Mouse (Mus musculus): ENCODE measurements around the gene Spink4.

Gene Spink4

GRCm38 (mm10) chr4:40877528-40877927 lies 42.3 kb upstream of the Spink4 start:
- no peaks in the 10 kb centered on the region for H3K36me3 ChIP-seq (ENCODE audit: insufficient read depth, low read length)
- TF ChIP-seq CTCF (conservative IDR thresholded peaks at IDR 0.05; ENCODE audit: low read length) (no peak), NANOG (IDR thresholded peaks at IDR 0.05; ENCODE audit: borderline replicate concordance, low read length) (no peak), POU5F1 (IDR thresholded peaks at IDR 0.05; ENCODE audit: borderline replicate concordance, low read length) (no peak)

GRCm38 (mm10) chr4:40883200-40883599 lies 36.7 kb upstream of the Spink4 start:
- Histone ChIP-seq H3K27me3 (ENCODE audit: insufficient read depth, low read length) (no peaks in the 10 kb centered on the region), H3K4me1 (replicated peaks; ENCODE audit: low read depth, low read length) (peaks cover 17% of the 10 kb centered on the region), H3K36me3 (ENCODE audit: insufficient read depth, low read length) (no peaks in the 10 kb centered on the region), H3K9me3 (ENCODE audit: low read length) (no peaks in the 10 kb centered on the region), H3K4me3 (replicated peaks; ENCODE audit: low read length) (no peak overlapping the region)
- TF ChIP-seq CTCF (conservative IDR thresholded peaks at IDR 0.05; ENCODE audit: low read length), result no peak
- no peak for TF ChIP-seq NANOG (IDR thresholded peaks at IDR 0.05; ENCODE audit: borderline replicate concordance, low read length)
- no peak for TF ChIP-seq POU5F1 (IDR thresholded peaks at IDR 0.05; ENCODE audit: borderline replicate concordance, low read length)

More at GRCm38 (mm10) chr4:40877528-40877927, 42.3 kb upstream of the Spink4 start:
- Histone ChIP-seq H3K4me3 (replicated peaks; ENCODE audit: low read length) (peak overlapping the region; percentile 60), H3K27me3 (ENCODE audit: insufficient read depth, low read length) (no peaks in the 10 kb centered on the region), H3K9me3 (ENCODE audit: low read length) (no peaks in the 10 kb centered on the region), H3K4me1 (replicated peaks; ENCODE audit: low read depth, low read length) (peaks cover 45% of the 10 kb centered on the region)

GRCm38 (mm10) chr4:40884282-40885165 lies 35.3 kb upstream of the Spink4 start:
- Histone ChIP-seq H3K36me3 (ENCODE audit: insufficient read depth, low read length) (no peaks in the 10 kb centered on the region), H3K27me3 (ENCODE audit: insufficient read depth, low read length) (no peaks in the 10 kb centered on the region), H3K4me3 (replicated peaks; ENCODE audit: low read length) (no peak overlapping the region), H3K4me1 (replicated peaks; ENCODE audit: low read depth, low read length) (peaks cover 17% of the 10 kb centered on the region), H3K9me3 (ENCODE audit: low read length) (no peaks in the 10 kb centered on the region)
- no peak for TF ChIP-seq NANOG (IDR thresholded peaks at IDR 0.05; ENCODE audit: borderline replicate concordance, low read length)
- no peak for TF ChIP-seq CTCF (conservative IDR thresholded peaks at IDR 0.05; ENCODE audit: low read length)
- TF ChIP-seq POU5F1 (IDR thresholded peaks at IDR 0.05; ENCODE audit: borderline replicate concordance, low read length), result no peak

- Histone ChIP-seq H3K4me1 (replicated peaks; ENCODE audit: low read depth, low read length) (peaks cover 13% of the 10 kb centered on the region), H3K36me3 (ENCODE audit: insufficient read depth, low read length) (no peaks in the 10 kb centered on the region), H3K27me3 (ENCODE audit: insufficient read depth, low read length) (no peaks in the 10 kb centered on the region), H3K4me3 (replicated peaks; ENCODE audit: low read length) (no peak overlapping the region), H3K9me3 (ENCODE audit: low read length) (no peaks in the 10 kb centered on the region)
- no peak for TF ChIP-seq POU5F1 (IDR thresholded peaks at IDR 0.05; ENCODE audit: borderline replicate concordance, low read length)
- no peak for TF ChIP-seq NANOG (IDR thresholded peaks at IDR 0.05; ENCODE audit: borderline replicate concordance, low read length)
- no peak for TF ChIP-seq CTCF (conservative IDR thresholded peaks at IDR 0.05; ENCODE audit: low read length)
These were observed 34.7 kb upstream of the Spink4 start for GRCm38 (mm10) chr4:40885166-40885525.

GRCm38 (mm10) chr4:40885883-40886282 lies 34.0 kb upstream of the Spink4 start:
- H3K4me1 ChIP-seq (replicated peaks; ENCODE audit: low read depth, low read length), result peaks cover 10% of the 10 kb centered on the region
- no peak overlapping the region for H3K4me3 ChIP-seq (replicated peaks; ENCODE audit: low read length)
- no peaks in the 10 kb centered on the region for H3K9me3 ChIP-seq (ENCODE audit: low read length)
- H3K27me3 ChIP-seq (ENCODE audit: insufficient read depth, low read length), result no peaks in the 10 kb centered on the region
- TF ChIP-seq NANOG (IDR thresholded peaks at IDR 0.05; ENCODE audit: borderline replicate concordance, low read length), result no peak
- TF ChIP-seq CTCF (conservative IDR thresholded peaks at IDR 0.05; ENCODE audit: low read length), result no peak
- TF ChIP-seq POU5F1 (IDR thresholded peaks at IDR 0.05; ENCODE audit: borderline replicate concordance, low read length), result no peak
- H3K36me3 ChIP-seq (ENCODE audit: insufficient read depth, low read length), result no peaks in the 10 kb centered on the region

GRCm38 (mm10) chr4:40888839-40889238 lies 31.0 kb upstream of the Spink4 start:
- Histone ChIP-seq H3K4me3 (replicated peaks; ENCODE audit: low read length) (no peak overlapping the region), H3K36me3 (ENCODE audit: insufficient read depth, low read length) (no peaks in the 10 kb centered on the region), H3K9me3 (ENCODE audit: low read length) (no peaks in the 10 kb centered on the region), H3K4me1 (replicated peaks; ENCODE audit: low read depth, low read length) (peaks cover 10% of the 10 kb centered on the region), H3K27me3 (ENCODE audit: insufficient read depth, low read length) (no peaks in the 10 kb centered on the region)
- TF ChIP-seq POU5F1 (IDR thresholded peaks at IDR 0.05; ENCODE audit: borderline replicate concordance, low read length) (no peak), NANOG (IDR thresholded peaks at IDR 0.05; ENCODE audit: borderline replicate concordance, low read length) (no peak), CTCF (conservative IDR thresholded peaks at IDR 0.05; ENCODE audit: low read length) (no peak)

GRCm38 (mm10) chr4:40889252-40889651 lies 30.6 kb upstream of the Spink4 start:
- TF ChIP-seq NANOG (IDR thresholded peaks at IDR 0.05; ENCODE audit: borderline replicate concordance, low read length) (no peak), CTCF (conservative IDR thresholded peaks at IDR 0.05; ENCODE audit: low read length) (no peak), POU5F1 (IDR thresholded peaks at IDR 0.05; ENCODE audit: borderline replicate concordance, low read length) (no peak)
- Histone ChIP-seq H3K27me3 (ENCODE audit: insufficient read depth, low read length) (no peaks in the 10 kb centered on the region), H3K9me3 (ENCODE audit: low read length) (no peaks in the 10 kb centered on the region), H3K4me3 (replicated peaks; ENCODE audit: low read length) (no peak overlapping the region), H3K36me3 (ENCODE audit: insufficient read depth, low read length) (no peaks in the 10 kb centered on the region), H3K4me1 (replicated peaks; ENCODE audit: low read depth, low read length) (peaks cover 10% of the 10 kb centered on the region)

- Histone ChIP-seq H3K27me3 (ENCODE audit: insufficient read depth, low read length) (no peaks in the 10 kb centered on the region), H3K4me1 (replicated peaks; ENCODE audit: low read depth, low read length) (peaks cover 10% of the 10 kb centered on the region), H3K36me3 (ENCODE audit: insufficient read depth, low read length) (no peaks in the 10 kb centered on the region), H3K4me3 (replicated peaks; ENCODE audit: low read length) (no peak overlapping the region), H3K9me3 (ENCODE audit: low read length) (no peaks in the 10 kb centered on the region)
- TF ChIP-seq POU5F1 (IDR thresholded peaks at IDR 0.05; ENCODE audit: borderline replicate concordance, low read length), result no peak
These were observed 29.9 kb upstream of the Spink4 start for GRCm38 (mm10) chr4:40889983-40890382.

- no peaks in the 10 kb centered on the region for H3K36me3 ChIP-seq (ENCODE audit: insufficient read depth, low read length)
- H3K27me3 ChIP-seq (ENCODE audit: insufficient read depth, low read length), result no peaks in the 10 kb centered on the region
- TF ChIP-seq CTCF (conservative IDR thresholded peaks at IDR 0.05; ENCODE audit: low read length) (no peak), POU5F1 (IDR thresholded peaks at IDR 0.05; ENCODE audit: borderline replicate concordance, low read length) (no peak), NANOG (IDR thresholded peaks at IDR 0.05; ENCODE audit: borderline replicate concordance, low read length) (no peak)
- no peak overlapping the region for H3K4me3 ChIP-seq (replicated peaks; ENCODE audit: low read length)
- H3K9me3 ChIP-seq (ENCODE audit: low read length), result no peaks in the 10 kb centered on the region
- H3K4me1 ChIP-seq (replicated peaks; ENCODE audit: low read depth, low read length), result peaks cover 10% of the 10 kb centered on the region
These were observed 28.6 kb upstream of the Spink4 start for GRCm38 (mm10) chr4:40891206-40891605.

All from E14TG2a.4 (cell line).